Mouse (Mus musculus): ENCODE measurements at regions not wholly inside any gene's neighbourhood (a gene's known extent, or its start where the extent isn't known, plus 50 kb on each side); places are given as distances from the start of the nearest gene placed in this dataset.

GRCm38 (mm10) chr14:45962474-45962873 lies 304.5 kb upstream of the Ddhd1 start:
- DNase-seq: no peak

GRCm38 (mm10) chr14:45964043-45964442 lies 306.1 kb upstream of the Ddhd1 start:
- intact Hi-C loops (cut with DNase I): no loop called here

More at GRCm38 (mm10) chr14:45962474-45962873, 304.5 kb upstream of the Ddhd1 start:
- intact Hi-C loops (cut with DNase I): no loop called here

GRCm38 (mm10) chr14:45983206-45983857 lies 325.4 kb upstream of the Ddhd1 start:
- DNase-seq: peak in 1 of 2 experiments; percentile 50
- intact Hi-C loops (cut with DNase I): loop anchor here (10.0 kb wide), 1 partner anchor 109 kb away; no protein-coding TSS in a partner anchor

More at GRCm38 (mm10) chr14:45964043-45964442, 306.1 kb upstream of the Ddhd1 start:
- DNase-seq: no peak

GRCm38 (mm10) chr14:45984135-45984892 lies 326.4 kb upstream of the Ddhd1 start:
- intact Hi-C loops (cut with DNase I): loop anchor here (10.0 kb wide), 1 partner anchor 110 kb away; no protein-coding TSS in a partner anchor

GRCm38 (mm10) chr14:45992041-45992869 lies 334.3 kb upstream of the Ddhd1 start:
- intact Hi-C loops (cut with DNase I): loop anchor here (2.0 to 5.0 kb wide), 3 partner anchors 573 to 730 kb away; no protein-coding TSS in a partner anchor
- peak; percentile 42 to 67 for DNase-seq

More at GRCm38 (mm10) chr14:45984135-45984892, 326.4 kb upstream of the Ddhd1 start:
- DNase-seq: no peak

- no peak for DNase-seq
- intact Hi-C loops (cut with DNase I): loop anchor here (2.0 to 5.0 kb wide), 3 partner anchors 572 to 729 kb away; no protein-coding TSS in a partner anchor
These were observed 334.9 kb upstream of the Ddhd1 start for GRCm38 (mm10) chr14:45992870-45993135.

GRCm38 (mm10) chr14:45993669-45994068 lies 335.7 kb upstream of the Ddhd1 start:
- peak; percentile 51 to 63 for DNase-seq
- intact Hi-C loops (cut with DNase I): loop anchor here (2.0 to 5.0 kb wide), 3 partner anchors 571 to 729 kb away; no protein-coding TSS in a partner anchor

GRCm38 (mm10) chr14:45996760-45997159 lies 338.8 kb upstream of the Ddhd1 start:
- no peak for DNase-seq
- intact Hi-C loops (cut with DNase I): loop anchor here (5.0 kb wide), 1 partner anchor 391 kb away; no protein-coding TSS in a partner anchor

GRCm38 (mm10) chr14:46004078-46004477 lies 346.1 kb upstream of the Ddhd1 start:
- intact Hi-C loops (cut with DNase I): no loop called here

GRCm38 (mm10) chr14:46005307-46005706 lies 347.4 kb upstream of the Ddhd1 start:
- no peak for DNase-seq
- intact Hi-C loops (cut with DNase I): no loop called here

More at GRCm38 (mm10) chr14:46004078-46004477, 346.1 kb upstream of the Ddhd1 start:
- DNase-seq: no peak

- intact Hi-C loops (cut with DNase I): no loop called here
- DNase-seq: no peak
These were observed 355.3 kb upstream of the Ddhd1 start for GRCm38 (mm10) chr14:46013232-46013631.

- intact Hi-C loops (cut with DNase I): no loop called here
- no peak for DNase-seq
These were observed 356.1 kb upstream of the Ddhd1 start for GRCm38 (mm10) chr14:46014090-46014489.

GRCm38 (mm10) chr14:46015682-46016400 lies 357.9 kb upstream of the Ddhd1 start:
- intact Hi-C loops (cut with DNase I): no loop called here
- DNase-seq: no peak

- intact Hi-C loops (cut with DNase I): no loop called here
- DNase-seq: no peak
These were observed 358.8 kb upstream of the Ddhd1 start for GRCm38 (mm10) chr14:46016701-46017106.

GRCm38 (mm10) chr14:46017286-46017685 lies 359.3 kb upstream of the Ddhd1 start:
- intact Hi-C loops (cut with DNase I): no loop called here
- DNase-seq: no peak

- intact Hi-C loops (cut with DNase I): no loop called here
- DNase-seq: no peak
These were observed 360.0 kb upstream of the Ddhd1 start for GRCm38 (mm10) chr14:46017976-46018375.

- intact Hi-C loops (cut with DNase I): no loop called here
- DNase-seq: no peak
These were observed 359.8 kb upstream of the Gm15217 start for GRCm38 (mm10) chr14:46019240-46020025.

GRCm38 (mm10) chr14:46034301-46034700 lies 344.9 kb upstream of the Gm15217 start:
- intact Hi-C loops (cut with DNase I): no loop called here
- DNase-seq: no peak

Measured in gastrocnemius, postnatal 36 days (tissue).